Mouse (Mus musculus): ENCODE data around the gene Fbxl13.

DNA sequence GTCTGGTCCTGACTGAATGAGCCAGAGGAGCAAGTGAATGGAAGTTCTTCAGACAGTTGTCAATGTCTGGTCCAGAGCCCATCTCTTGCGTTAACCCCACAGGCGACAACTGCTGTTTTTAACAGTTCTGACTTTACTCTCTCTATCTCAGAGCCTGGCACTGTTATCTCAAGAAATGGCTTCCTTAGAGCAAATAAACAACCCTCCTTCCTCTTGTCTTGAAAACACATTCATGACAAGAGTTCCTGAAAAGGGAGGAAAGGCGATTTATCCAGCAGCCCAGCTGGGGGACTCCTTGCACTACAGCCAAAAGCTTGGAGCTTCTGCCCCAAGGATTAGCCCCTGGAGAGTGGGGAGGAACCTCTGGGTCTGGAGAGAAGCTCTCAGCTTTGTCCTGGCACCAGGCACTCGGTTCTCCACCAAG, 117.9 kb downstream of the Fbxl13 start:
- TF ChIP-seq E2F4 (IDR thresholded peaks at IDR 0.05; ENCODE audit: insufficient read depth), result no peak
- no peak for TF ChIP-seq POLR2AphosphoS2 (IDR thresholded peaks at IDR 0.05; ENCODE audit: insufficient read length, low read depth)
- no peak for TF ChIP-seq POLR2A (IDR thresholded peaks at IDR 0.05; ENCODE audit: insufficient read length, low read depth)
- no peak for TF ChIP-seq MAX (IDR thresholded peaks at IDR 0.05; ENCODE audit: low read depth)
- TF ChIP-seq MYOG (IDR thresholded peaks at IDR 0.05; ENCODE audit: control insufficient read depth in 1 of 3, insufficient read depth in 1 of 3, insufficient read length in 2 of 3, low read depth in 2 of 3), result peak in 1 of 3 experiments; percentile 25
- TF ChIP-seq MYOD1 (IDR thresholded peaks at IDR 0.05; ENCODE audit: control insufficient read depth in 1 of 3, insufficient read length in 2 of 3, low read depth in 2 of 3), result peak in 1 of 3 experiments; percentile 30
- TF ChIP-seq CEBPB (IDR thresholded peaks at IDR 0.05; ENCODE audit: insufficient read depth, poor library complexity, severe bottlenecking), result no peak
- no peak for TF ChIP-seq USF1 (IDR thresholded peaks at IDR 0.05; ENCODE audit: low read depth)
- no peak for TF ChIP-seq TCF12 (IDR thresholded peaks at IDR 0.05; ENCODE audit: insufficient read depth, poor library complexity, severe bottlenecking)

All from myocyte (in vitro differentiated cells).